Mouse (Mus musculus) left cerebral cortex, postnatal 14 days (tissue): ENCODE results near the gene Acss3. TPM values are rescaled to one million over a fixed set of nuclear protein-coding genes. Genes with fewer than 3 reads are reported as not detected.

ENCODE experiments used
- DNase-seq, 2 experiments: peaks; one replicate each; pipeline ENCODE4 v3.0.0; 2021 to 2022; ENCODE audit warnings: low spot score in 2 of 2, mixed read lengths in 1 of 2
- intact Hi-C: fragments of 180-260 bp; cut with DNase I; formaldehyde crosslinking; loops from one replicate; pipeline ENCODE4 v1.15.1; 2025
- total RNA-seq, 2 experiments: library from RNA; stranded (reverse); gene quantifications; 2 replicates each; pipeline ENCODE4 v1.2.3; 2021

Gene Acss3
- total RNA-seq, 2 experiments from 2014 or later = 0.68 to 0.74 TPM

GRCm38 (mm10) chr10:106910108-106910507 lies 213.4 kb downstream of the Acss3 start:
- no peak for DNase-seq
- intact Hi-C loops = loop anchor here (10.0 kb wide), 1 partner anchor 305 kb away; no protein-coding TSS in a partner anchor

GRCm38 (mm10) chr10:106896351-106896750 lies 227.1 kb downstream of the Acss3 start:
- intact Hi-C loops = no loop called here

More at GRCm38 (mm10) chr10:106896351-106896750, 227.1 kb downstream of the Acss3 start:
- DNase-seq = no peak

Other genes with a start within 250 kb of the Acss3 start
- 10 to 100 TPM; 67.7 to 77.9 TPM for gene Lin7a, start 148.0 kb upstream of the Acss3 start, total RNA-seq